Mouse (Mus musculus): ENCODE data around the gene Acsf2. TPM values are rescaled to one million over a fixed set of nuclear protein-coding genes. Genes with fewer than 3 reads are reported as not detected.
A peak's percentile ranks its signal among the peaks of the same experiment; 100 is the strongest.

Gene Acsf2
- polyA plus RNA-seq, 1 experiment from 2014 or later: 4.3 TPM

GRCm38 (mm10) chr11:94548041-94548784, 53.5 kb downstream of the Acsf2 start:
- peak; percentile 2; the same call in 1 of the 2 replicates for ATAC-seq (replicated peaks; ENCODE audit: insufficient number of reproducible peaks, low FRiP score, low TSS enrichment)
- 14% methylated on average over 24 of the region's 24 CpGs for WGBS (ENCODE audit: insufficient replicate concordance)
- H3K36me3 ChIP-seq (ENCODE audit: control insufficient read depth, insufficient read depth, low read length): no peaks in the 10 kb centered on the region
- peak overlapping the region; percentile 61 for H3K4me3 ChIP-seq (ENCODE audit: low read depth, low read length)
- H3K27me3 ChIP-seq (ENCODE audit: control insufficient read depth, insufficient read depth, low read length): no peaks in the 10 kb centered on the region
- H3K9me3 ChIP-seq (replicated peaks; ENCODE audit: control insufficient read depth, low read length): no peaks in the 10 kb centered on the region
- H3K4me1 ChIP-seq (ENCODE audit: control insufficient read depth, insufficient read depth, low read length): peaks cover 7% of the 10 kb centered on the region; the same call in 1 of the 2 replicates
- no peak overlapping the region for H3K27ac ChIP-seq (ENCODE audit: low read depth, low read length)
- H3K4me2 ChIP-seq: peak overlapping the region; percentile 83
- peak overlapping the region; percentile 80 for H3K9ac ChIP-seq (ENCODE audit: low read depth, low read length)

DNA sequence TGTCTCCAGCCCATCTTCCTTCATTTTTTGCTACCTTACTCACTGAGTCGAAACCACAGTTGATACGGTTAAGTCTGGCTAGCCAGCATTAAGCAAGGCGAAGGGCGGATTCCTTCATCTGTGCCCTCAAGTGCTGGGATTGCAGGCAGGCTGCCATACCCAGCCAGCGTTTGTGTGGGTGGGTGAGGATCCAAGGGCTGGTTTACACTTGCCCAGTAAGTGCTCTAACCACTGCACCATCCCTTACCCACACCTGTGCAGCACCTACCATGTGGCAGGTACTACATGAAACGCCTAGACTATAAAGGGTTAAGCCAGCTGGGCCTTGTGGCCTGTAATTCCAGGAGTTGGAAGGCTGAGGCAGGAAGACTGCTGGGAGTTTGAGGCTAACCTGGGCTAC, 54.4 kb downstream of the Acsf2 start:
- H3K36me3 ChIP-seq (ENCODE audit: control insufficient read depth, insufficient read depth, low read length): no peaks in the 10 kb centered on the region
- H3K27me3 ChIP-seq (ENCODE audit: control insufficient read depth, insufficient read depth, low read length): no peaks in the 10 kb centered on the region
- 87% methylated on average over 6 of the region's 6 CpGs for WGBS (ENCODE audit: insufficient replicate concordance)
- no peak overlapping the region for H3K4me3 ChIP-seq (ENCODE audit: low read depth, low read length)
- H3K4me1 ChIP-seq (ENCODE audit: control insufficient read depth, insufficient read depth, low read length): peaks cover 7% of the 10 kb centered on the region; the same call in 1 of the 2 replicates
- no peak overlapping the region for H3K27ac ChIP-seq (ENCODE audit: low read depth, low read length)
- H3K9ac ChIP-seq (ENCODE audit: low read depth, low read length): no peak overlapping the region
- H3K4me2 ChIP-seq: no peak overlapping the region
- ATAC-seq (replicated peaks; ENCODE audit: insufficient number of reproducible peaks, low FRiP score, low TSS enrichment): no peak
- no peaks in the 10 kb centered on the region for H3K9me3 ChIP-seq (replicated peaks; ENCODE audit: control insufficient read depth, low read length)

GRCm38 (mm10) chr11:94546381-94546780, 55.3 kb downstream of the Acsf2 start:
- WGBS (ENCODE audit: insufficient replicate concordance): 86% methylated on average over 5 of the region's 5 CpGs
- ATAC-seq (replicated peaks; ENCODE audit: insufficient number of reproducible peaks, low FRiP score, low TSS enrichment): no peak
- no peak overlapping the region for H3K27ac ChIP-seq (ENCODE audit: low read depth, low read length)
- no peaks in the 10 kb centered on the region for H3K36me3 ChIP-seq (ENCODE audit: control insufficient read depth, insufficient read depth, low read length)
- H3K9me3 ChIP-seq (replicated peaks; ENCODE audit: control insufficient read depth, low read length): no peaks in the 10 kb centered on the region
- no peak overlapping the region for H3K4me3 ChIP-seq (ENCODE audit: low read depth, low read length)
- H3K9ac ChIP-seq (ENCODE audit: low read depth, low read length): no peak overlapping the region
- peaks cover 7% of the 10 kb centered on the region; the same call in 1 of the 2 replicates for H3K4me1 ChIP-seq (ENCODE audit: control insufficient read depth, insufficient read depth, low read length)
- H3K27me3 ChIP-seq (ENCODE audit: control insufficient read depth, insufficient read depth, low read length): no peaks in the 10 kb centered on the region
- no peak overlapping the region for H3K4me2 ChIP-seq

DNA sequence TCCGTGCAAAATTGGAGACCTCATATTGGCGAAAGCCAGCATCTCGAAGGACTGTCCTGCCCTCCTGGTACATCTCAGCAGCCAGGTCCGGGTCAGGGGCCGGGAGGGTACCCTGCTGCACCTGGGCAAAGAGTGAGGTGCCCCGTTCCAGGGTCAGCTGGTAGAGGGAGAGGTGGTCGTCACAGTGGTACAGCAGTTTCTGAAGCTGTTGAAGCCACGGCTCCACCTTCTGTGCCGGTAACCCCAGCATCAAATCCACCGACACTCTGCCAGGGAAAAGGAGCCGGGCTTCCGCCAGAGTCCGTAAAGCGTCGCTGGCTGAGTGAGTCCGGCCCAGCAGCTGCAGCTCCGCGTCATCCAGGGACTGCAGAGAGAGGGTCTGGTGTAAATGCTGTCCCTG, 57.2 kb downstream of the Acsf2 start:
- 48% methylated on average over 18 of the region's 18 CpGs for WGBS (ENCODE audit: insufficient replicate concordance)
- Histone ChIP-seq H3K27ac (ENCODE audit: low read depth, low read length) (no peak overlapping the region), H3K4me3 (ENCODE audit: low read depth, low read length) (0 out of 2 replicates have a peak overlapping the region, but pooled peaks have one; percentile 8), H3K4me2 (peak overlapping the region; percentile 53), H3K36me3 (ENCODE audit: control insufficient read depth, insufficient read depth, low read length) (no peaks in the 10 kb centered on the region), H3K4me1 (ENCODE audit: control insufficient read depth, insufficient read depth, low read length) (peaks cover 5% of the 10 kb centered on the region; the same call in 1 of the 2 replicates), H3K9ac (ENCODE audit: low read depth, low read length) (no peak overlapping the region), H3K9me3 (replicated peaks; ENCODE audit: control insufficient read depth, low read length) (no peaks in the 10 kb centered on the region), H3K27me3 (ENCODE audit: control insufficient read depth, insufficient read depth, low read length) (no peaks in the 10 kb centered on the region)
- ATAC-seq (replicated peaks; ENCODE audit: insufficient number of reproducible peaks, low FRiP score, low TSS enrichment): 0 out of 2 replicates have a peak, but pooled peaks have one; percentile 11

DNA sequence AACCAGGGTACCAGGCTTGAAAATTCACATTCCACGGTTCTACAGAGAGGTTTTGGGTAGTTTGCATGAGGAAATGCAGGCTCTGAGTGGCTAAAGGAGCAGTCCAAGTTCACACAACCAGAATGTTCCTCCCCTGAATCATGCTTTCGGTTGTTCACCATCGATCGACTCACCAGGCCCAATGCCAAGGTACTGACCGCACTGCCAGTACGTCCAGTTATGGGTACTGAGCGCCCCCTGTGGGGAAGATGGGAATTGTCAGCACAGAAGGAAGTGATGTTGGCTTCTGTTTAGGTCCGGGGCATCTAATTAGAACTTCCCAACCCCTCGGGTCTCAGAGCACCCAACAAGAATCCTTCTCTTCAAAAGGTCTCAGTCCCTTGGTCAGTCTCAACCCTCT, 57.7 kb downstream of the Acsf2 start:
- H3K4me2 ChIP-seq: peak overlapping the region; percentile 53
- H3K27me3 ChIP-seq (ENCODE audit: control insufficient read depth, insufficient read depth, low read length): no peaks in the 10 kb centered on the region
- H3K9ac ChIP-seq (ENCODE audit: low read depth, low read length): no peak overlapping the region
- no peak overlapping the region for H3K27ac ChIP-seq (ENCODE audit: low read depth, low read length)
- no peaks in the 10 kb centered on the region for H3K9me3 ChIP-seq (replicated peaks; ENCODE audit: control insufficient read depth, low read length)
- no peak for ATAC-seq (replicated peaks; ENCODE audit: insufficient number of reproducible peaks, low FRiP score, low TSS enrichment)
- H3K4me3 ChIP-seq (ENCODE audit: low read depth, low read length): 0 out of 2 replicates have a peak overlapping the region, but pooled peaks have one; percentile 8
- WGBS (ENCODE audit: insufficient replicate concordance): 35% methylated on average over 9 of the region's 9 CpGs
- peaks cover 2% of the 10 kb centered on the region; the same call in 1 of the 2 replicates for H3K4me1 ChIP-seq (ENCODE audit: control insufficient read depth, insufficient read depth, low read length)
- no peaks in the 10 kb centered on the region for H3K36me3 ChIP-seq (ENCODE audit: control insufficient read depth, insufficient read depth, low read length)

GRCm38 (mm10) chr11:94543344-94543743, 58.3 kb downstream of the Acsf2 start:
- no peaks in the 10 kb centered on the region for H3K27me3 ChIP-seq (ENCODE audit: control insufficient read depth, insufficient read depth, low read length)
- H3K4me1 ChIP-seq (ENCODE audit: control insufficient read depth, insufficient read depth, low read length): peaks cover 2% of the 10 kb centered on the region; the same call in 1 of the 2 replicates
- ATAC-seq (replicated peaks; ENCODE audit: insufficient number of reproducible peaks, low FRiP score, low TSS enrichment): no peak
- no peak overlapping the region for H3K27ac ChIP-seq (ENCODE audit: low read depth, low read length)
- H3K9ac ChIP-seq (ENCODE audit: low read depth, low read length): no peak overlapping the region
- no peaks in the 10 kb centered on the region for H3K36me3 ChIP-seq (ENCODE audit: control insufficient read depth, insufficient read depth, low read length)
- 87% methylated on average over 12 of the region's 12 CpGs for WGBS (ENCODE audit: insufficient replicate concordance)
- H3K4me3 ChIP-seq (ENCODE audit: low read depth, low read length): no peak overlapping the region
- H3K4me2 ChIP-seq: no peak overlapping the region
- H3K9me3 ChIP-seq (replicated peaks; ENCODE audit: control insufficient read depth, low read length): no peaks in the 10 kb centered on the region

- 84% methylated on average over 4 of the region's 4 CpGs for WGBS (ENCODE audit: insufficient replicate concordance)
- Histone ChIP-seq H3K27ac (ENCODE audit: low read depth, low read length) (no peak overlapping the region), H3K27me3 (ENCODE audit: control insufficient read depth, insufficient read depth, low read length) (no peaks in the 10 kb centered on the region), H3K4me1 (ENCODE audit: control insufficient read depth, insufficient read depth, low read length) (peaks cover 2% of the 10 kb centered on the region; the same call in 1 of the 2 replicates), H3K9me3 (replicated peaks; ENCODE audit: control insufficient read depth, low read length) (no peaks in the 10 kb centered on the region), H3K4me2 (no peak overlapping the region), H3K9ac (ENCODE audit: low read depth, low read length) (no peak overlapping the region), H3K4me3 (ENCODE audit: low read depth, low read length) (no peak overlapping the region), H3K36me3 (ENCODE audit: control insufficient read depth, insufficient read depth, low read length) (no peaks in the 10 kb centered on the region)
- no peak for ATAC-seq (replicated peaks; ENCODE audit: insufficient number of reproducible peaks, low FRiP score, low TSS enrichment)
Measured at GRCm38 (mm10) chr11:94542400-94542799, 59.3 kb downstream of the Acsf2 start.

- Histone ChIP-seq H3K4me3 (ENCODE audit: low read depth, low read length) (no peak overlapping the region), H3K9me3 (replicated peaks; ENCODE audit: control insufficient read depth, low read length) (no peaks in the 10 kb centered on the region), H3K4me2 (no peak overlapping the region), H3K9ac (ENCODE audit: low read depth, low read length) (no peak overlapping the region), H3K4me1 (ENCODE audit: control insufficient read depth, insufficient read depth, low read length) (0 out of 2 replicates have a peak, but pooled peaks cover under 1% of the 10 kb centered on the region), H3K36me3 (ENCODE audit: control insufficient read depth, insufficient read depth, low read length) (no peaks in the 10 kb centered on the region), H3K27me3 (ENCODE audit: control insufficient read depth, insufficient read depth, low read length) (no peaks in the 10 kb centered on the region), H3K27ac (ENCODE audit: low read depth, low read length) (no peak overlapping the region)
- WGBS (ENCODE audit: insufficient replicate concordance): 79% methylated on average over 7 of the region's 7 CpGs
- no peak for ATAC-seq (replicated peaks; ENCODE audit: insufficient number of reproducible peaks, low FRiP score, low TSS enrichment)
Measured at GRCm38 (mm10) chr11:94539761-94540160, 61.9 kb downstream of the Acsf2 start.
